Mouse (Mus musculus) intestine, postnatal 0 days (tissue): Measurements from ENCODE around the gene Nell2. TPM values are rescaled to one million over a fixed set of nuclear protein-coding genes. Genes with fewer than 3 reads are reported as not detected.

Experiments used
- ATAC-seq: fragments of 200-750 bp; cut with Nextera tagmentation; 2 replicates; pipeline ENCODE4 v1.8.0; 2017; ENCODE audit warnings: mild to moderate bottlenecking, moderate TSS enrichment, moderate library complexity
- H3K27ac ChIP-seq: fragments of 300-500 bp; sonication (generic); 2 replicates; pipeline ENCODE4 v1.5.1; 2014; ENCODE audit warnings: mild to moderate bottlenecking, low read depth, low read length, moderate library complexity
- H3K27me3 ChIP-seq: fragments of 300-500 bp; sonication (generic); replicated peaks from 2 replicates; pipeline ENCODE4 v1.6.1; 2014; ENCODE audit warnings: low read length, mixed read lengths; ENCODE audit not compliant: control insufficient read depth, insufficient read depth
- H3K36me3 ChIP-seq: fragments of 300-500 bp; sonication (generic); 2 replicates; pipeline ENCODE4 v1.6.1; 2014; ENCODE audit warnings: mild to moderate bottlenecking, moderate library complexity; ENCODE audit not compliant: control insufficient read depth, insufficient read depth
- H3K4me1 ChIP-seq: fragments of 300-500 bp; sonication (generic); replicated peaks from 2 replicates; pipeline ENCODE4 v1.6.1; 2014; ENCODE audit warnings: antibody characterized with exemption, low read length, mixed read lengths; ENCODE audit not compliant: control insufficient read depth, insufficient read depth
- H3K4me2 ChIP-seq: fragments of 300-500 bp; sonication (generic); replicated peaks from 2 replicates; pipeline ENCODE4 v1.6.1; 2014; ENCODE audit warnings: low read depth, mild to moderate bottlenecking, moderate library complexity
- H3K4me3 ChIP-seq: fragments of 300-500 bp; sonication (generic); 2 replicates; pipeline ENCODE4 v1.5.1; 2014; ENCODE audit warnings: low read depth, low read length
- H3K9ac ChIP-seq: fragments of 300-500 bp; sonication (generic); 2 replicates; pipeline ENCODE4 v1.6.1; 2014; ENCODE audit warnings: mild to moderate bottlenecking, low read depth, low read length
- H3K9me3 ChIP-seq: fragments of 300-500 bp; sonication (generic); 2 replicates; pipeline ENCODE4 v1.6.1; 2016; ENCODE audit warnings: mixed run types; ENCODE audit not compliant: control insufficient read depth
- CTCF ChIP-seq: sonication (generic); IDR thresholded peaks from 2 replicates; pipeline ENCODE4 v1.5.1; 2016; ENCODE audit warnings: low read depth, mild to moderate bottlenecking, control low read depth, antibody characterized with exemption, moderate library complexity
- WGBS: fragments of 180-500 bp; shearing (Covaris S2); extraction: QIAGEN DNeasy Blood & Tissue Kit; methylation state at CpG from one replicate; pipeline ENCODE4 v1.1.7; 2014; 5-methylcytosine and 5-hydroxymethylcytosine counted together
- polyA plus RNA-seq: library from polyadenylated mRNA; unstranded; fragments of >200 nt; fragmentation: Nextera tagmentation; extraction: Ambion mirVana; gene quantifications from 2 replicates; pipeline ENCODE4 v1.2.1, GENCODE M21; 2015

Gene Nell2
- polyA plus RNA-seq, 1 experiment from 2014 or later: 4.9 TPM

- H3K27me3 ChIP-seq: no peaks in the 10 kb centered on the region
- no peaks in the 10 kb centered on the region for H3K9me3 ChIP-seq
- WGBS: 84% methylated on average over 5 of the region's 5 CpGs
- no peak for TF ChIP-seq CTCF
- no peak overlapping the region for H3K9ac ChIP-seq
- no peak overlapping the region for H3K4me2 ChIP-seq
- no peaks in the 10 kb centered on the region for H3K36me3 ChIP-seq
- no peak overlapping the region for H3K4me3 ChIP-seq
- no peak for ATAC-seq
- H3K27ac ChIP-seq: no peak overlapping the region
- no peaks in the 10 kb centered on the region for H3K4me1 ChIP-seq
Observed at GRCm38 (mm10) chr15:95487961-95488360, 40.4 kb downstream of the Nell2 start.

GRCm38 (mm10) chr15:95482002-95482401, 46.4 kb downstream of the Nell2 start:
- WGBS: 82% methylated on average over 9 of the region's 9 CpGs
- Histone ChIP-seq H3K9me3 (no peaks in the 10 kb centered on the region), H3K9ac (no peak overlapping the region), H3K4me1 (no peaks in the 10 kb centered on the region), H3K27ac (no peak overlapping the region), H3K27me3 (no peaks in the 10 kb centered on the region), H3K4me3 (no peak overlapping the region), H3K4me2 (no peak overlapping the region), H3K36me3 (no peaks in the 10 kb centered on the region)
- TF ChIP-seq CTCF: no peak
- ATAC-seq: no peak

GRCm38 (mm10) chr15:95481585-95481984, 46.8 kb downstream of the Nell2 start:
- no peaks in the 10 kb centered on the region for H3K36me3 ChIP-seq
- H3K4me2 ChIP-seq: no peak overlapping the region
- no peak for TF ChIP-seq CTCF
- H3K9ac ChIP-seq: no peak overlapping the region
- H3K27ac ChIP-seq: no peak overlapping the region
- no peaks in the 10 kb centered on the region for H3K9me3 ChIP-seq
- no peak overlapping the region for H3K4me3 ChIP-seq
- WGBS: 88% methylated on average over 4 of the region's 4 CpGs
- no peaks in the 10 kb centered on the region for H3K27me3 ChIP-seq
- ATAC-seq: no peak
- H3K4me1 ChIP-seq: no peaks in the 10 kb centered on the region

- Histone ChIP-seq H3K4me1 (no peaks in the 10 kb centered on the region), H3K36me3 (no peaks in the 10 kb centered on the region), H3K27me3 (no peaks in the 10 kb centered on the region), H3K4me3 (no peak overlapping the region), H3K4me2 (no peak overlapping the region), H3K9ac (no peak overlapping the region), H3K9me3 (no peaks in the 10 kb centered on the region), H3K27ac (no peak overlapping the region)
- no peak for ATAC-seq
- no peak for TF ChIP-seq CTCF
- 83% methylated on average over 3 of the region's 3 CpGs for WGBS
Observed at GRCm38 (mm10) chr15:95476440-95476839, 51.9 kb downstream of the Nell2 start.

- no peaks in the 10 kb centered on the region for H3K9me3 ChIP-seq
- no peak overlapping the region for H3K9ac ChIP-seq
- TF ChIP-seq CTCF: no peak
- WGBS: 73% methylated on average over 6 of the region's 6 CpGs
- H3K27ac ChIP-seq: no peak overlapping the region
- H3K4me3 ChIP-seq: no peak overlapping the region
- no peaks in the 10 kb centered on the region for H3K27me3 ChIP-seq
- H3K36me3 ChIP-seq: no peaks in the 10 kb centered on the region
- no peaks in the 10 kb centered on the region for H3K4me1 ChIP-seq
- ATAC-seq: no peak
- H3K4me2 ChIP-seq: no peak overlapping the region
Observed at GRCm38 (mm10) chr15:95473976-95474375, 54.4 kb downstream of the Nell2 start.

- no peaks in the 10 kb centered on the region for H3K9me3 ChIP-seq
- WGBS: 42% methylated on average over 6 of the region's 6 CpGs
- ATAC-seq: no peak
- H3K27ac ChIP-seq: no peak overlapping the region
- H3K4me2 ChIP-seq: no peak overlapping the region
- no peak overlapping the region for H3K9ac ChIP-seq
- H3K4me3 ChIP-seq: no peak overlapping the region
- no peaks in the 10 kb centered on the region for H3K36me3 ChIP-seq
- no peaks in the 10 kb centered on the region for H3K27me3 ChIP-seq
- H3K4me1 ChIP-seq: no peaks in the 10 kb centered on the region
- TF ChIP-seq CTCF: no peak
Observed at GRCm38 (mm10) chr15:95467195-95467594, 61.2 kb downstream of the Nell2 start.

- WGBS: 76% methylated on average over 4 of the region's 4 CpGs
Observed at GRCm38 (mm10) chr15:95460041-95460566, 68.3 kb downstream of the Nell2 start.

More at GRCm38 (mm10) chr15:95460041-95460566, 68.3 kb downstream of the Nell2 start:
- Histone ChIP-seq H3K27ac (no peak overlapping the region), H3K9ac (no peak overlapping the region), H3K4me2 (no peak overlapping the region), H3K9me3 (no peaks in the 10 kb centered on the region), H3K27me3 (no peaks in the 10 kb centered on the region), H3K4me3 (no peak overlapping the region), H3K4me1 (no peaks in the 10 kb centered on the region), H3K36me3 (no peaks in the 10 kb centered on the region)
- no peak for ATAC-seq
- no peak for TF ChIP-seq CTCF
